Mouse (Mus musculus) brown adipose tissue, adult 24 weeks (tissue): Measurements from ENCODE around the gene Zfp101. TPM values are rescaled to one million over a fixed set of nuclear protein-coding genes. Genes with fewer than 3 reads are reported as not detected.

Experiments used
- H3K27ac ChIP-seq: fragments of 200-500 bp; replicated peaks from 2 replicates; pipeline ENCODE4 v1.5.1; 2012; ENCODE audit warnings: low read depth, mild to moderate bottlenecking, low read length
- H3K4me1 ChIP-seq: fragments of 200-500 bp; 2 replicates; pipeline ENCODE4 v1.6.1; 2012; ENCODE audit warnings: low read length, mixed read lengths; ENCODE audit not compliant: control insufficient read depth, insufficient read depth, insufficient read length
- H3K4me3 ChIP-seq: fragments of 200-500 bp; 2 replicates; pipeline ENCODE4 v1.5.1; 2012; ENCODE audit warnings: low read depth, mild to moderate bottlenecking, low read length, moderate library complexity; ENCODE audit not compliant: insufficient read depth
- polyA plus RNA-seq: library from polyadenylated mRNA; stranded (reverse); fragments of >200 nt; gene quantifications from 2 replicates; pipeline ENCODE4 v1.2.4, GENCODE M21; 2012; ENCODE audit not compliant: missing spikeins, insufficient read depth, insufficient read length

The Zfp101 gene
- polyA plus RNA-seq, result 3.6 and 5.3 TPM in 2 replicates

GRCm38 (mm10) chr17:33394182-33395034 is at the start of gene Zfp101:
Gene Zfp101, minus strand, starts transcription at chr17:33394641.
- Histone ChIP-seq H3K4me3 (peak within 1 kb of the TSS; percentile 94), H3K27ac (peak within 1 kb of the TSS; percentile 77), H3K4me1 (no peaks in the 10 kb centered on the region)

GRCm38 (mm10) chr17:33441159-33441558 is 46.7 kb upstream of the Zfp101 start:
- Histone ChIP-seq H3K4me3 (no peak overlapping the region), H3K27ac (no peak overlapping the region), H3K4me1 (no peaks in the 10 kb centered on the region)

- H3K27ac ChIP-seq, result no peak overlapping the region
- H3K4me1 ChIP-seq, result no peaks in the 10 kb centered on the region
- no peak overlapping the region for H3K4me3 ChIP-seq
These were observed 45.5 kb upstream of the Zfp101 start for GRCm38 (mm10) chr17:33439922-33440321.

GRCm38 (mm10) chr17:33439148-33439547 is 44.7 kb upstream of the Zfp101 start:
- H3K4me3 ChIP-seq, result no peak overlapping the region
- no peak overlapping the region for H3K27ac ChIP-seq
- no peaks in the 10 kb centered on the region for H3K4me1 ChIP-seq

GRCm38 (mm10) chr17:33432019-33432946 is 37.8 kb upstream of the Zfp101 start, which contains the start of gene Actl9:
Gene Actl9, plus strand, starts transcription at chr17:33432896.
- no peak within 1 kb of the TSS for H3K4me3 ChIP-seq
- H3K27ac ChIP-seq, result no peak within 1 kb of the TSS
- H3K4me1 ChIP-seq, result no peaks in the 10 kb centered on the region

GRCm38 (mm10) chr17:33392271-33392670 is 2.2 kb downstream of the Zfp101 start:
- Histone ChIP-seq H3K4me3 (no peak overlapping the region), H3K4me1 (no peaks in the 10 kb centered on the region), H3K27ac (no peak overlapping the region)

- Histone ChIP-seq H3K4me1 (no peaks in the 10 kb centered on the region), H3K4me3 (no peak overlapping the region), H3K27ac (no peak overlapping the region)
These were observed 8.7 kb downstream of the Zfp101 start for GRCm38 (mm10) chr17:33385705-33386104.

- no peaks in the 10 kb centered on the region for H3K4me1 ChIP-seq
- no peak overlapping the region for H3K4me3 ChIP-seq
- no peak overlapping the region for H3K27ac ChIP-seq
These were observed 21.6 kb downstream of the Zfp101 start for GRCm38 (mm10) chr17:33372795-33373194.

- Histone ChIP-seq H3K4me1 (no peaks in the 10 kb centered on the region), H3K27ac (no peak within 1 kb of the TSS), H3K4me3 (peak within 1 kb of the TSS; percentile 89)
These were observed 35.7 kb downstream of the Zfp101 start, which contains the start of gene Zfp81 for GRCm38 (mm10) chr17:33358411-33359384. Gene Zfp81, minus strand, starts transcription at chr17:33358878.

- no peak overlapping the region for H3K4me3 ChIP-seq
- no peak overlapping the region for H3K27ac ChIP-seq
- H3K4me1 ChIP-seq, result no peaks in the 10 kb centered on the region
These were observed 41.5 kb downstream of the Zfp101 start for GRCm38 (mm10) chr17:33352981-33353380.

Other genes with a start within 250 kb of the Zfp101 start
- not detected in 2 replicates for gene Olfr55, start 226.2 kb downstream of the Zfp101 start, polyA plus RNA-seq
- gene Olfr239, start 203.3 kb downstream of the Zfp101 start, polyA plus RNA-seq, result not detected in 2 replicates
- not detected in 2 replicates for gene Olfr1564, start 173.0 kb downstream of the Zfp101 start, polyA plus RNA-seq
- gene Zfp955a, start 139.5 kb downstream of the Zfp101 start, polyA plus RNA-seq, result 4.6 and 4.7 TPM in 2 replicates
- gene Olfr63, start 130.0 kb downstream of the Zfp101 start, polyA plus RNA-seq, result not detected in 2 replicates
- gene Zfp955b, start 105.1 kb downstream of the Zfp101 start, polyA plus RNA-seq, result 3.7 and 7.1 TPM in 2 replicates
- 2.2 and 3.8 TPM in 2 replicates for gene Zfp81, start 35.8 kb downstream of the Zfp101 start, polyA plus RNA-seq
- gene Actl9, start 38.3 kb upstream of the Zfp101 start, polyA plus RNA-seq, result not detected in 2 replicates
- gene Adamts10, start 129.6 kb upstream of the Zfp101 start, polyA plus RNA-seq, result 4.9 and 11.8 TPM in 2 replicates
- gene Myo1f, start 161.1 kb upstream of the Zfp101 start, polyA plus RNA-seq, result 1.8 and 5.0 TPM in 2 replicates
- 13.6 and 15.9 TPM in 2 replicates for gene Zfp414, start 234.4 kb upstream of the Zfp101 start, polyA plus RNA-seq
- 0.59 TPM in 1 of 2 replicates, not detected in the other for gene Pram1, start 243.4 kb upstream of the Zfp101 start, polyA plus RNA-seq